Mouse (Mus musculus) intestine, postnatal 0 days (tissue): Measurements from ENCODE around the gene Rad51b. TPM values are rescaled to one million over a fixed set of nuclear protein-coding genes. Genes with fewer than 3 reads are reported as not detected.

Source experiments
- ATAC-seq: fragments of 200-750 bp; cut with Nextera tagmentation; 2 replicates; pipeline ENCODE4 v1.8.0; 2017; ENCODE audit warnings: mild to moderate bottlenecking, moderate TSS enrichment, moderate library complexity
- H3K27ac ChIP-seq: fragments of 300-500 bp; sonication (generic); 2 replicates; pipeline ENCODE4 v1.5.1; 2014; ENCODE audit warnings: mild to moderate bottlenecking, low read depth, low read length, moderate library complexity
- H3K27me3 ChIP-seq: fragments of 300-500 bp; sonication (generic); replicated peaks from 2 replicates; pipeline ENCODE4 v1.6.1; 2014; ENCODE audit warnings: low read length, mixed read lengths; ENCODE audit not compliant: control insufficient read depth, insufficient read depth
- H3K36me3 ChIP-seq: fragments of 300-500 bp; sonication (generic); 2 replicates; pipeline ENCODE4 v1.6.1; 2014; ENCODE audit warnings: mild to moderate bottlenecking, moderate library complexity; ENCODE audit not compliant: control insufficient read depth, insufficient read depth
- H3K4me1 ChIP-seq: fragments of 300-500 bp; sonication (generic); replicated peaks from 2 replicates; pipeline ENCODE4 v1.6.1; 2014; ENCODE audit warnings: antibody characterized with exemption, low read length, mixed read lengths; ENCODE audit not compliant: control insufficient read depth, insufficient read depth
- H3K4me2 ChIP-seq: fragments of 300-500 bp; sonication (generic); replicated peaks from 2 replicates; pipeline ENCODE4 v1.6.1; 2014; ENCODE audit warnings: low read depth, mild to moderate bottlenecking, moderate library complexity
- H3K4me3 ChIP-seq: fragments of 300-500 bp; sonication (generic); 2 replicates; pipeline ENCODE4 v1.5.1; 2014; ENCODE audit warnings: low read depth, low read length
- H3K9ac ChIP-seq: fragments of 300-500 bp; sonication (generic); 2 replicates; pipeline ENCODE4 v1.6.1; 2014; ENCODE audit warnings: mild to moderate bottlenecking, low read depth, low read length
- H3K9me3 ChIP-seq: fragments of 300-500 bp; sonication (generic); 2 replicates; pipeline ENCODE4 v1.6.1; 2016; ENCODE audit warnings: mixed run types; ENCODE audit not compliant: control insufficient read depth
- CTCF ChIP-seq: sonication (generic); IDR thresholded peaks from 2 replicates; pipeline ENCODE4 v1.5.1; 2016; ENCODE audit warnings: low read depth, mild to moderate bottlenecking, control low read depth, antibody characterized with exemption, moderate library complexity
- WGBS: fragments of 180-500 bp; shearing (Covaris S2); extraction: QIAGEN DNeasy Blood & Tissue Kit; methylation state at CpG from one replicate; pipeline ENCODE4 v1.1.7; 2014; 5-methylcytosine and 5-hydroxymethylcytosine counted together
- polyA plus RNA-seq: library from polyadenylated mRNA; unstranded; fragments of >200 nt; fragmentation: Nextera tagmentation; extraction: Ambion mirVana; gene quantifications from 2 replicates; pipeline ENCODE4 v1.2.1, GENCODE M21; 2015

The Rad51b gene
- polyA plus RNA-seq, 1 experiment from 2014 or later, result 1.9 TPM

DNA sequence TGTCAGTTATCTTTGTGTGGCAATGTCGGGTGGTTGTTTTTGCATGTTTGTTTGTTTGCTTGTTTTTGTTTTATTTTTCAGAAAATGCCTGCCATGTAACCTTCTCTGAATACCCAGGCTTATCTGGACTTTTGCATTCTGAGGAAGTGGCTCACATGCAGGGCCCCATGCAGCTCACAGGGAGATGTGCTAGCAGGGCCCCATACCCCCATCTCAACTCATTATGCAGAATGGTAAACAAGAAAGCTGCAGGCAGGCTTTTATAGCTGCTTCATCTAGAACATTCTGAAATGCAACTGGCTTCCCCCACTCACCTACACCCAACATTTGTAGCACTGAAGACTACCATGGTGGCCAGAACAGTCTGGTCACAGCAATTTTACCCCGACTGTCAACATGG lies 557.4 kb downstream of the Rad51b start:
- 97% methylated on average over 2 of the region's 2 CpGs for WGBS
- Histone ChIP-seq H3K27ac (no peak overlapping the region), H3K27me3 (no peaks in the 10 kb centered on the region), H3K4me2 (no peak overlapping the region), H3K4me1 (0 out of 2 replicates have a peak, but pooled peaks cover 7% of the 10 kb centered on the region), H3K9me3 (0 out of 2 replicates have a peak, but pooled peaks cover 2% of the 10 kb centered on the region), H3K4me3 (no peak overlapping the region), H3K36me3 (no peaks in the 10 kb centered on the region), H3K9ac (no peak overlapping the region)
- no peak for ATAC-seq
- TF ChIP-seq CTCF, result no peak

DNA sequence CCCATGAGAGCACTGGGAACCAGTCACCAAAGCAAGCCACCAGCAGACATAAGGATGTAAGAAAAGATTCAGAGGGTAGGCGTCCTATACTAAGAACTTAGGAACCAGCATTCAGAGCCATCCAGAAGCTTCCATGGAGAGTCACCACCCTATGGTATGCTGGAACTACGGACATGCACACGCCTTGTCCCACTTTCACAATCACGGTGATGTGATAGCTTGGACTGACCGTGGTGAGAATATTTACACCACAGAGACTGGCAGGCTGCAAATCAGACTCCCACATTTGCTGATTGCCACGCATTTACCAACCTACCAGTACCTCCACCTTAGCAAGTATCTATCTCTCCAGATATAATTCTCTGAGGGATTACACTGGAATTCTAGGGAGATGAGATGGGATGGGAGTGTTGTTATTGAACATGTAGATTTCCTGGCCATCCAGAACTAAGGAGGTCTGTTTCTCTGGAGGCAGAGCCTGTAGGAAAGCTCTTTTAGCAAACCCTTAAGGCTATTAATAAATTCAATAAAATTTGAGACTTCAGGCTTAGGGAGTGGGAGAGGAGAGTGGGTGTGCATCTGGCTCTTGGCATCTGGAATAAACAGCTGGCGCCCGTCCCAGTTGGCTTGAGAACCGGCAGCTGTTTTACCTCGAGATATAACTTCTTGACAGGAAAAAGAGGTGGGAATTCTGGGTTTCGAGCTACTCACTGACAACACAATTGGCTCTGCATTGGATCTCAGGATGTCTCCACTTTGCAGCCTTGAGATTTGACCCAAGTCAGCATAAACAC lies 559.2 kb downstream of the Rad51b start:
- Histone ChIP-seq H3K27ac (no peak overlapping the region), H3K4me3 (no peak overlapping the region), H3K9ac (no peak overlapping the region), H3K27me3 (no peaks in the 10 kb centered on the region), H3K9me3 (0 out of 2 replicates have a peak, but pooled peaks cover 2% of the 10 kb centered on the region), H3K4me1 (0 out of 2 replicates have a peak, but pooled peaks cover 13% of the 10 kb centered on the region), H3K4me2 (no peak overlapping the region), H3K36me3 (no peaks in the 10 kb centered on the region)
- TF ChIP-seq CTCF, result no peak
- no peak for ATAC-seq
- WGBS, result 56% methylated on average over 11 of the region's 11 CpGs

DNA sequence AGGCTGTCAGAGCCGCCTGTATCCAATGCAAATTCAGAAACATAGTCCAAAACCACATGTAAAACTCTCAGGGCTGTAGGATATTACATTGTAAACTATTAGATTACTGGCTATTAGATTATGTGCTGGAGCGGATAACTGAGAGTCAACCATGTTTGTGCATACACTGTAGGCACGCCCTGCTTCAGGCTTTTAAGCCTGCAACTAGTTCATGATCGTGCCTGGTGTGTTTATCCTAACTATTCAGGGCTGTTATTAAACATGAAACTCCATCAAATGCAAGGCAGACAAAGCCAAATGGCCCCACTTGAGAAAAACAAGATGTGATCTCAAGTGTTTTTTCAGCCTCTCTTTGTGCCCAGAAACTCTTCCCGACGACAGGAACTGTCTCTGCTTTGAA lies 560.6 kb downstream of the Rad51b start:
- Histone ChIP-seq H3K9me3 (no peaks in the 10 kb centered on the region), H3K4me2 (no peak overlapping the region), H3K27ac (no peak overlapping the region), H3K9ac (no peak overlapping the region), H3K27me3 (no peaks in the 10 kb centered on the region), H3K36me3 (no peaks in the 10 kb centered on the region), H3K4me1 (0 out of 2 replicates have a peak, but pooled peaks cover 13% of the 10 kb centered on the region), H3K4me3 (no peak overlapping the region)
- no peak for ATAC-seq
- 63% methylated on average over 6 of the region's 6 CpGs for WGBS
- TF ChIP-seq CTCF, result no peak

DNA sequence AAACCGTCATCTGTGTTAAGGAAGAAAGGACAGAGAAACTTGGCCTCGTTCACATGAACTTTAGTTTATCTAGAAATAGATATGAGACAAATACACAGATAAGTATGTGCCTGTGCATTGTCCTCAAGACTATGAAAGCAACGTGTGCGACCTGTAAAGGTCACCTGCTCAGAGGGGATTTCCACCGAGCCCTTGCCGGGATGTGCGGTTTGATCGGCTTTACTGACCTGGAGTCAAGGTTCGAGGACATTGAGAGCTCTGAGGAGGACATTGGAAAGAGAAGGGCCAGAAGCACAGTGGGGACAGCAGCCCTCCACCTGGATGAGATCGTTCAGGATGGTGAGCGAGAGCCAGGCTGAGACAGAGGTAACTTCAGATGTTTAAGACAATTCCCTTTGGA lies 561.3 kb downstream of the Rad51b start:
- ATAC-seq, result no peak
- no peak for TF ChIP-seq CTCF
- Histone ChIP-seq H3K9ac (no peak overlapping the region), H3K36me3 (no peaks in the 10 kb centered on the region), H3K27me3 (no peaks in the 10 kb centered on the region), H3K4me2 (no peak overlapping the region), H3K9me3 (no peaks in the 10 kb centered on the region), H3K4me3 (no peak overlapping the region), H3K27ac (no peak overlapping the region), H3K4me1 (0 out of 2 replicates have a peak, but pooled peaks cover 13% of the 10 kb centered on the region)
- WGBS, result 50% methylated on average over 11 of the region's 11 CpGs

DNA sequence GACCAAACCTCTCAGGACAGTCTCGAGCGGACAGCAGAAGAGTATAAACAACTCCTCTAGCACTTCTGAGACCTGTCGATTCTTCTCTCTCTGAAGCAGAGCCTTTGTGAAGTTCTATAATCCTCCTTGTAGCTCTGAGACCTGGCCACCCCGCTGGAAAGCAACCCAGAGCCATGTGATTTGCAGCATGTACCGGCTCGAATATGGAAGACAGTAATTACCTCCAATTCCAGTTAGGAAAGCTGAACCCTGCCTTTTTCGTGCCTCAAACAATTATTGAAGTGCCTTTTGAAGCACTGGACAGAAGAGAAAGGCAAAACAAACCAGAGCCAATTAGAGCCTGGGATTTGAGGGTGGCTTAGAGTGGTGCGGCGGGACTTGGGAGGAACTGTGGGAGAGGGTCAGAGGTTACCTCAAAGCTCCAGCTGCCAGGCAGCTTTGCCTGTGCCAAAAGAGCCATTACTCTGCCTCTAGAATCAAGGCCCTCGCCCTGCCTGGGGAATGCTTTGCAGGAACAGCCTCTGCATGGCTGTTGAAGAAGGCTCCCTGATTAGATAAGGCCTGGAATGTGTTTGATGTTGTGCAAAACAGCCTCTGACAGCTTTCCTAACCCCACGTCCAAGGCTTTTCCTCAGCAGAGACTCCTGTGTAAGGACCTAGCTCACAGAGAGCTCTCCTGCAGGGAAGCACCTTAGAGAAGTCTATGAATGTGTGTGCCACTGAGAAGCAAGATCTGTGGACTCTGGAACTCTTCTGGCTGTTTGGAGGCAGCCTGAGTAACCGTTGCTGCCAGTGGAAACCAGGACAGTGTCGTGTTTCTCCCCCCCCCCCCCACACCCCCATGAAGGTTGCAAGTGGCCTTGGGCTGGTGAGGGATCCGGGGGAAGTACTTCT lies 562.5 kb downstream of the Rad51b start:
- TF ChIP-seq CTCF, result no peak
- H3K4me3 ChIP-seq, result no peak overlapping the region
- 0 out of 2 replicates have a peak, but pooled peaks cover 13% of the 10 kb centered on the region for H3K4me1 ChIP-seq
- WGBS, result 16% methylated on average over 14 of the region's 14 CpGs
- no peaks in the 10 kb centered on the region for H3K36me3 ChIP-seq
- H3K9me3 ChIP-seq, result no peaks in the 10 kb centered on the region
- H3K27me3 ChIP-seq, result no peaks in the 10 kb centered on the region
- peak overlapping the region; percentile 35 for H3K27ac ChIP-seq
- peak; percentile 50 for ATAC-seq
- no peak overlapping the region for H3K4me2 ChIP-seq
- no peak overlapping the region for H3K9ac ChIP-seq

DNA sequence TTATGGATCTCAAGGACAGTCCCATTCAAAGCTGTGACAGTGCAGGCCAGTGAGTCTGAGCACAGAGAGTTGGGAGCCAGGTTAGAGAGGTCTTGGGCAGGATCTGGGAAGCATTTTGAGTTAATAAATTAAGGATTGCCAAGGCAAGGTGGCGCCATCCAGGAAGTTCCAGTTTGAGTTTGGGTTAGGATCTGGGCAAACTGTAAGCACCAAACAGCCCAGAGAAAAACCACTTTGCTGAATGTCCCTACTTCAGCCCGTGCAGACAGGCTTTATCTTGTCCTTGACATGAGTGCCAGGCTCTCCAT lies 563.1 kb downstream of the Rad51b start:
- no peaks in the 10 kb centered on the region for H3K27me3 ChIP-seq
- H3K27ac ChIP-seq, result peak overlapping the region; percentile 35
- no peaks in the 10 kb centered on the region for H3K36me3 ChIP-seq
- 0 out of 2 replicates have a peak, but pooled peaks cover 13% of the 10 kb centered on the region for H3K4me1 ChIP-seq
- H3K4me3 ChIP-seq, result no peak overlapping the region
- ATAC-seq, result no peak
- no peak for TF ChIP-seq CTCF
- 44% methylated on average over 2 of the region's 2 CpGs for WGBS
- H3K9me3 ChIP-seq, result no peaks in the 10 kb centered on the region
- no peak overlapping the region for H3K4me2 ChIP-seq
- no peak overlapping the region for H3K9ac ChIP-seq

Other genes with a start within 250 kb of the Rad51b start
- gene Pigh, start 207.6 kb upstream of the Rad51b start, polyA plus RNA-seq, result 18.2 and 20.9 TPM in 2 replicates
- 1.0 TPM in 2 replicates for gene Arg2, start 166.5 kb upstream of the Rad51b start, polyA plus RNA-seq
- 142 and 144 TPM in 2 replicates for gene Vti1b, start 124.6 kb upstream of the Rad51b start, polyA plus RNA-seq
- gene Rdh11, start 105.0 kb upstream of the Rad51b start, polyA plus RNA-seq, result 10.4 and 11.6 TPM in 2 replicates
- gene Rdh12, start 88.4 kb upstream of the Rad51b start, polyA plus RNA-seq, result 0.24 and 0.44 TPM in 2 replicates
- gene Zfyve26, start 978 bp upstream of the Rad51b start, polyA plus RNA-seq, result 7.9 and 10.1 TPM in 2 replicates